Mouse (Mus musculus) embryonic stem cell, embryonic (primary cell): ENCODE measurements at regions not wholly inside any gene's neighbourhood (a gene's known extent, or its start where the extent isn't known, plus 50 kb on each side); places are given as distances from the start of the nearest gene placed in this dataset.

Experiments used
- CTCF ChIA-PET, 4 experiments: fragments of 300-600 bp in 2 of 4; fragments of 350-600 bp in 2 of 4; sonication (Branson Sonifier 250); formaldehyde crosslinking; loops; one replicate each; lab custom pipeline; 2022; ENCODE audit warnings: inconsistent platforms in 2 of 4; lab: Charles Lee
- POLR2A ChIA-PET, 4 experiments: fragments of 300-600 bp in 2 of 4; fragments of 350-600 bp in 2 of 4; sonication (Branson Sonifier 250); formaldehyde crosslinking; loops; one replicate each; lab custom pipeline; 2022; ENCODE audit warnings: antibody characterized with exemption in 4 of 4, inconsistent platforms in 1 of 4; lab: Charles Lee

GRCm38 (mm10) chr13:42490956-42491680 is 189.3 kb upstream of the Phactr1 start:
- POLR2A ChIA-PET, result no interaction called here
- CTCF ChIA-PET, result no interaction called here

- ChIA-PET CTCF (no interaction called here), POLR2A (interaction anchor here in 1 of 4 experiments (0.5 kb wide), 1 partner anchor 10 kb away, joined by 3 read pairs; no protein-coding TSS in a partner anchor)
Observed at GRCm38 (mm10) chr13:42494371-42494770, 186.1 kb upstream of the Phactr1 start.

- POLR2A ChIA-PET, result no interaction called here
- CTCF ChIA-PET, result no interaction called here
Observed at GRCm38 (mm10) chr13:42498351-42498750, 182.1 kb upstream of the Phactr1 start.

GRCm38 (mm10) chr13:42507535-42507934 is 172.9 kb upstream of the Phactr1 start:
- ChIA-PET POLR2A (interaction anchor here in 1 of 4 experiments (0.6 kb wide), 1 partner anchor 115 kb away, joined by 6 read pairs; no protein-coding TSS in a partner anchor), CTCF (no interaction called here)

DNA sequence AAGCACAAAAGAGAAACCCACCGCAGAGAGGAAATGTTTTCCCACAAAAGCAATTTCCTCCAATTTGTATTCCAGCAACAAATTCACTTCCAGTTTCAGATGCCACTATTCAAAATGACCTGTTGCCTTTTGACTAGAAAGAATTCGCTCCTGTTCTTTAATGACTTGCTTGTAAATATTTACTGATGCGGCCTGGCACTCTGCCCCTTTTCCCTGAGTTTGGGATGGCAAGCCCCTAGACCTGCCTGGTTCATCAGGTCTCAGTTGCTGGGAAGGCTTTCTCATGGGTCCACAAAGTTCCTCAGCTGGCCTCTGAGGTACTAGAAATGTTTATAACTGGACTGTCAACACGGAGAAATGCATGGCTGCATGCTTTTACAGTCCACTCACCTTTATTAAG is 161.7 kb upstream of the Phactr1 start:
- ChIA-PET POLR2A (no interaction called here), CTCF (no interaction called here)

DNA sequence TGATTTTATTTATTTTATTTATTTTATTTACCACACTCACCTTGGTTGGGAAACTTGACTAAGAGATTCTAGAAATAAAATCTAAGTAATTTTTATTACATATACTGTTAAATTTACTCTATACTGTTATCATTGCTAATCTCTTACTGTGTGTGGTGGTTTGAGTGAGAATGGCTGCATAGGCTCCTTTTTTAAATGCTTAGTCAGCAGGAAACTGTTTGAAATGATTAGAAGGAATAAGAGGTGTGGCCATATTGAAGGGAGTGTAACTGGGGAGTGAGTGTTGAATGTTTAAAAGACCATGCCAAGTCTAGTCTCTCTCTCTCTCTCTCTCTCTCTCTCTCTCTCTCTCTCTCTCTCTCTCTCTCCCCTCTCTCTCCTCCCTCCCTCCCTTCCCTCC is 157.9 kb upstream of the Phactr1 start:
- CTCF ChIA-PET, result interaction anchor here in 1 of 4 experiments (0.7 kb wide), 1 partner anchor 141 kb away, joined by 5 read pairs; no protein-coding TSS in a partner anchor
- POLR2A ChIA-PET, result no interaction called here

GRCm38 (mm10) chr13:42526163-42526562 is 154.3 kb upstream of the Phactr1 start:
- ChIA-PET CTCF (interaction anchor here in 1 of 4 experiments (0.7 kb wide), 1 partner anchor 757 kb away, joined by 3 read pairs; no protein-coding TSS in a partner anchor), POLR2A (interaction anchor here in 1 of 4 experiments (0.6 kb wide), 1 partner anchor 265 kb away, joined by 4 read pairs; no protein-coding TSS in a partner anchor)

GRCm38 (mm10) chr13:42526966-42527365 is 153.5 kb upstream of the Phactr1 start:
- CTCF ChIA-PET, result no interaction called here
- POLR2A ChIA-PET, result interaction anchor here in 2 of 4 experiments (0.6 to 0.7 kb wide), 2 partner anchors 10 to 50 kb away, joined by 4 to 10 read pairs; no protein-coding TSS in a partner anchor

DNA sequence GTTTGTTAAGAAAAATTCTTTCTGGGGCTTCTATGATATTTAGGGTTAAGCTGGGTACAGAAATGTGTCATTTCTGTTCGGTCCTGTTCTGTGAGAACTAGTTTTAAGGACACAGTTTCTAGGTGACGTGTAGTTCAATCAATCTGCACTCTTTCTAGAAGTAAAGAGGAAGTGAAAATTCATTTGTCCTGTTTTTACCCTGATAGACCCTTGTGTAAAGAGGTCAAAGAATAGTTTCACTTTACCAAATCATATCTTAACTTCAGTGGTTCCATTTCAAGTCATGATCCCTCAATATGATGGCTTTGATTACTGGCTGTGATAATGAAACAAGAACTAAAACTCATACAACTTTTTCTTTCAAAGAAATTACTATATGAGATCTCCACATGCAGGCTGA is 152.3 kb upstream of the Phactr1 start:
- POLR2A ChIA-PET, result no interaction called here
- CTCF ChIA-PET, result no interaction called here

DNA sequence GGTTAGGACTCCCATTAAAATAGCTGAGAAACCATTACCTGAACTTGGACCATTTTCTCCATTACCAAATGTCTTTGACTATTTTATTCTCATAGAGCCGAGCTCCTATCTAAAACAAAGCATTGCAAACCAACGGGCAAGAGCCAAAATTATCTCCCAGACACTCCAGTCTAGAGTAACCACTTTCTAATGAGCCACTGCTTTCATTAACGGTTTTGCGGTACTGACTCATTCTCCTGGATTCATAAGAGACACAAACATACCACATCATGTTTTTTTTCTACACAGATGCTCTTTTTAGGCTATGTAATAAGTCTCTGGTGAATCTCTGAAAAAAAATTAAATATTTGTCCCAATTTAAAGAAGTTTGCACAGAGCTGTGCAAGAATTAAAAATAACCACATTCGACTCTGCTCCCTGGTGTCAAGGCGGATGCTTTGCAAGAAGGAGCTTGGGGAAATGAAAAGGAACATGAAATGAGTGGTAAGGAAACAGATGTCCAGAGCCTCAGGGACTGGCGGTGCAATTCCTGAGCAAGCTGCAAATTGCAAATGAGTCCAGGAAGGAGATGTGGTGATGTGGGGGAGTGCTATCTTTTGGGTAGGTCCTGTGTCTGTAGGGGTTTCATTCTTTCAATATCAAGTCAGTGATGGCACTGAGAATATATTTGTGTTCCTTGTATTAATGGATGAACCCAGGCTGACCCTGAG is 143.8 kb upstream of the Phactr1 start:
- CTCF ChIA-PET, result interaction anchor here in 1 of 4 experiments (1.1 kb wide), 1 partner anchor 236 kb away, joined by 5 read pairs; no protein-coding TSS in a partner anchor
- POLR2A ChIA-PET, result interaction anchor here in 1 of 4 experiments (0.6 kb wide), 1 partner anchor 10 kb away, joined by 4 read pairs; no protein-coding TSS in a partner anchor

DNA sequence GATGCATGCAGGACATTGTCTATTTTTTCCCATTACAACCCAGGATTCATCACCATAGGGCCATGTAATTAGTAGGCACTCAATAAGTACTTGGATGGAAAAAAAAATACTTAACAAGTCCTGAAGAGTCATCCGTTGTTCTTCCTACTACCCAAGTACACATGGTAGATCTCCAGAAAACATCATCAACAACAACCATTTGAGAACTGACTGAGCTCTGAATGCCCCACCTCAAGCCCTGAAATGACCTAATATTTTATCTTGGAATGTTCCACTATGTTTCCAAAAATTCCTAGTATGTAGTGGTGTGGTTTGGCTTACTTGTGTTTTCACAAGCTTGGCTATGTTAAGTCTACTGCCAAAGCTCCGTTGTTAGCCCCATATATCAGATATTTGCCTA is 142.4 kb upstream of the Phactr1 start:
- POLR2A ChIA-PET, result no interaction called here
- CTCF ChIA-PET, result interaction anchor here in 1 of 4 experiments (0.6 kb wide), 1 partner anchor 246 kb away, joined by 5 read pairs; no protein-coding TSS in a partner anchor

DNA sequence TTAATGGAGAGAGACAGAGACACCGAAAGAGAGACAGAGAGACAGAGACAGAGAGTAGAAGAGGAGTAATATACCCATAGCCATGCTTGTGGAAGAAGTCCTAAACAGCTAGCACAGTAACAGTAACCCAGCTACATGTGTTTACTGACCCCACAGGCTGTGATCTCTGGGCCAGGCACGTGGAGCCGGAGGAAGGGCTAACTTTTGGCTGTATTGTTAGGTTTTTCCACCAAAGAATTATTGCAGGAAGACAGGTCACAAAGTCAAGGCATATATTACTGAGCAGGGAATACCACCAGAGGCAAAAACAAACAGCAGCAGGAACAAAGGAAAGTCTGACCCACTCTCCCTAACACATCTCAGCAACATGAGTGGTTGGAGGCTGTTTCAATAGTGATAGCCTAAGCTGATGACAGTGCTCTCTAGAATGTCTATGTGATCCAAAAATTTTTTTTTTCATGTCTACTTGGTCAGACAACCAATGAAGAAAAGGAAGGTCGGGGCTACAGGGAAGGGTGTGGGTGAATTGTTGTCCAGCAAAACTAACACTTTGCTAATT is 135.8 kb upstream of the Phactr1 start:
- POLR2A ChIA-PET, result no interaction called here
- CTCF ChIA-PET, result no interaction called here

DNA sequence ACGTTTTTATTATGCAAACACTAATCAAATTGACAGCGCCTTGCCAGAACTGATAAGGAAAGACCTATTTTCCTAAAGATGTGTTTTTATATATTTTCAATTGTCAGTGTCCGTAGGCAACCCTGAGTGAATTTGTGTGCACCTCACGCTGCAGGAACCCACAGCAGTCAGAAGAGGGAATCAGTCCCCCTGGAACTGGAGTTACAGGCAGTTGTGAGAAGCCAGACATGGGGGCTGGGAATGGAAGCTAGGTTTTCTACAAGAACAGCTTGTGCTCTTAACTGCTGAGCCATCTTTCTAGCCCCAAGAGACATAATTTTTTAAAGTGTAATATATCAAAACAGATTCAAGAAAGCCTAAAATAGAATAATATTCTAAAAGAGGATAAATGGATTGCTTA is 134.0 kb upstream of the Phactr1 start:
- CTCF ChIA-PET, result no interaction called here

GRCm38 (mm10) chr13:42546851-42547250 is 133.6 kb upstream of the Phactr1 start:
- ChIA-PET CTCF (no interaction called here), POLR2A (no interaction called here)

More for the DNA sequence above, 134.0 kb upstream of the Phactr1 start:
- POLR2A ChIA-PET, result no interaction called here

DNA sequence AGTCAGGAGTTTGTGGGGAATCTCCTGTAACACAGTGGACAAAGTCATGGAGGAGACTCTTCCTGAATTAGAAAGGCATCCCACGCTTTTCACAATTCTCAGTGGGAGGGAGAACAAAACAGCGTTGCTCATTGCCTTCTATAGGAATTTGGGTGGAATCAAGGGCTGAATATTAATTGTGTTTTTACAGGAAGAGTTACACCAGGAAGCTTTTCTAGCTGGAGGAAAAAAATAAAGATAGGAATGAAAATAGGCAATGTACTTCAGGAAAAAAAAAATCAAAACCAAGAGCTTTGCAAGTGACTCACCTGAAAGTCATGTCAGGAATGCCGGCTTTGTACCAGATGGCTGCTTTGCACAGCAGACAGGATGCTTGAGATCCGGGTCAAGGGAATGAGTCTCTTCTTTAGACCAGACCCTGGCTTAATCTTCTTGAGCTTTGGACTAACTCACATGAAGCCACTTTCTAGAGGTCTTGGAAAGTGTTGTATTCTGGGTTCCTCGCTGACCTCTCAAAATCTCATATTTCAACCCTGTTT is 131.3 kb upstream of the Phactr1 start:
- POLR2A ChIA-PET, result no interaction called here
- CTCF ChIA-PET, result no interaction called here

DNA sequence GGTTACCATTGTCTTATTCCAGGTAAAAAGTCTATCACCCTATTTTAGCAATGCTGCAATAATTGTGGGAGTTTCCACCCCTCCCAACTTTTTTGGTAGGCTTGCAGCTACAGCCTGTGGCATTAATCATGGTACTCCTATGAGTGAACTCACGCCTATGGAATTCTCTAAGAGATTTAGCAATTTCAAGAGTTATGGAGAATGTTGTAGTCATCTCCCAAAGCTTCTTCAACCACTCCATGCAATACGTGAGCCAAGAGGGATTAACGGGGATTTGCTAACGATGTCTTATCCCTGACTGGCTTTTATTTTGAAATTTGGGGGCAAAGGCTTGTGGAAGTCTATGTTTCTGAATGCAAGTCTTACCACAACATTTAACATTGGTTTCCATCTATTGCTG is 125.5 kb upstream of the Phactr1 start:
- ChIA-PET CTCF (interaction anchor here in 2 of 4 experiments (0.6 kb wide), 3 partner anchors 119 to 1119 kb away, joined by 3 to 4 read pairs (median 4); no protein-coding TSS in a partner anchor), POLR2A (interaction anchor here in 1 of 4 experiments (0.6 kb wide), 2 partner anchors 15 to 264 kb away, joined by 3 to 6 read pairs; no protein-coding TSS in a partner anchor)

DNA sequence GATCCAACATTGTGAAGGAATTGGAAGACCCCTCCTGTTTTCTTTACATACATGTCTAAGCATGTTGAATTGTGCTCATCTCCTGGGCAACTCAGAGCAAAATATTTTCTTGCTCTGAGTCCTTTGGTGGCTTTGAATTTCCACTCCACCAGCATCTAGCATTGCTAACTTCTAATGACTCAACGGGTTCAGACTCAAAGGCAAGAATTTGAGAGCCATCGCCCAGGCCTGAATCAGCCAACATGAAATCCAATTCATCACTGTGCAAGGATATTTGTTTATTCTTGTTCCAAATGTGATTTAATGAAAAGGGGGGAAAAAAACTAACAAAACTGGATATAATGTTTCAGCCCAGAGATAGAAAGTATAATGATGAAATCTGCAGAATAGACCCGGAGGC is 121.9 kb upstream of the Phactr1 start:
- ChIA-PET POLR2A (no interaction called here), CTCF (no interaction called here)

- ChIA-PET POLR2A (interaction anchor here in 1 of 4 experiments (0.6 kb wide), 1 partner anchor 482 kb away, joined by 3 read pairs; no protein-coding TSS in a partner anchor), CTCF (interaction anchor here in 2 of 4 experiments (0.6 to 1.5 kb wide), 2 partner anchors 14 to 622 kb away, joined by 3 to 6 read pairs; no protein-coding TSS in a partner anchor)
Observed at GRCm38 (mm10) chr13:42561446-42561845, 119.0 kb upstream of the Phactr1 start.
